Mouse (Mus musculus): ENCODE measurements at regions not wholly inside any gene's neighbourhood (a gene's known extent, or its start where the extent isn't known, plus 50 kb on each side); places are given as distances from the start of the nearest gene placed in this dataset.

- no peak for DNase-seq
Observed at GRCm38 (mm10) chr1:76091031-76091430, 545.0 kb downstream of the Slc4a3 start.

GRCm38 (mm10) chr1:76113281-76113680 lies 567.2 kb downstream of the Slc4a3 start:
- no peak for DNase-seq

- no peak for DNase-seq
Observed at GRCm38 (mm10) chr1:76120840-76121239, 574.8 kb downstream of the Slc4a3 start.

GRCm38 (mm10) chr1:76130353-76130752 lies 584.3 kb downstream of the Slc4a3 start:
- no peak for DNase-seq

- no peak for DNase-seq
Observed at GRCm38 (mm10) chr1:76136810-76137209, 590.7 kb downstream of the Slc4a3 start.

- no peak for DNase-seq
Observed at GRCm38 (mm10) chr1:76137701-76138100, 591.6 kb downstream of the Slc4a3 start.

- DNase-seq = no peak
Observed at GRCm38 (mm10) chr1:76143516-76143915, 597.5 kb downstream of the Slc4a3 start.

GRCm38 (mm10) chr1:76148963-76149362 lies 602.9 kb downstream of the Slc4a3 start:
- no peak for DNase-seq

GRCm38 (mm10) chr1:76156291-76156690 lies 610.2 kb downstream of the Slc4a3 start:
- no peak for DNase-seq

GRCm38 (mm10) chr1:76167486-76167885 lies 621.4 kb downstream of the Slc4a3 start:
- DNase-seq = no peak

GRCm38 (mm10) chr1:76181181-76181580 lies 635.1 kb downstream of the Slc4a3 start:
- DNase-seq = no peak

- DNase-seq = peak; percentile 13
Observed at GRCm38 (mm10) chr1:76194844-76195243, 648.8 kb downstream of the Slc4a3 start.

GRCm38 (mm10) chr1:76197651-76198050 lies 651.6 kb downstream of the Slc4a3 start:
- DNase-seq = no peak

- DNase-seq = no peak
Observed at GRCm38 (mm10) chr1:76200906-76201305, 654.8 kb downstream of the Slc4a3 start.

- DNase-seq = no peak
Observed at GRCm38 (mm10) chr1:76212486-76212885, 666.4 kb downstream of the Slc4a3 start.

- DNase-seq = no peak
Observed at GRCm38 (mm10) chr1:76244721-76245120, 698.7 kb downstream of the Slc4a3 start.

- no peak for DNase-seq
Observed at GRCm38 (mm10) chr1:76246181-76246796, 700.2 kb downstream of the Slc4a3 start.

GRCm38 (mm10) chr1:76247126-76247525 lies 701.1 kb downstream of the Slc4a3 start:
- DNase-seq = no peak

GRCm38 (mm10) chr1:76258217-76258616 lies 712.2 kb downstream of the Slc4a3 start:
- no peak for DNase-seq

- peak; percentile 3 for DNase-seq
Observed at GRCm38 (mm10) chr1:76276148-76276547, 730.1 kb downstream of the Slc4a3 start.

GRCm38 (mm10) chr1:76276624-76277023 lies 730.6 kb downstream of the Slc4a3 start:
- DNase-seq = no peak

GRCm38 (mm10) chr1:76283322-76283721 lies 737.3 kb downstream of the Slc4a3 start:
- DNase-seq = peak; percentile 26

- no peak for DNase-seq
Observed at GRCm38 (mm10) chr1:76322943-76323559, 777.0 kb downstream of the Slc4a3 start.

GRCm38 (mm10) chr1:76323592-76323991 lies 777.5 kb downstream of the Slc4a3 start:
- DNase-seq = no peak
